9 mouse cellular contexts compared by ENCODE assay signal in genomic region chr5:113869132-113869531, GRCm38 (mm10). TPM values are rescaled to one million over a fixed set of nuclear protein-coding genes. Genes with fewer than 3 reads are reported as not detected.
A peak's percentile ranks its signal among the peaks of the same experiment; 100 is the strongest.
DNase-seq lines count a peak whose midpoint lies in the region; ATAC-seq and TF ChIP-seq lines count a peak whose summit lies in the region.
"Had no signal": no experiment of that assay in that cellular context is flagged by ENCODE, and none has a peak within 500 bp of the region (broad histone marks: within the 10 kb centered on the region; RNA-seq: fewer than 3 reads in every experiment).

No protein-coding gene starts in this region.

- peak; percentile 77; the same call in 1 of the 2 replicates for TF ChIP-seq EP300 in heart, postnatal 0 days (IDR thresholded peaks at IDR 0.05; ENCODE audit: low read depth)

- H3K4me1 ChIP-seq in forebrain, embryonic 11.5 days (replicated peaks; ENCODE audit: control insufficient read depth, insufficient read depth, low read length): peaks cover 40% of the 10 kb centered on the region
- peaks cover 58% of the 10 kb centered on the region for H3K4me1 ChIP-seq in heart, postnatal 0 days (ENCODE audit: control insufficient read depth, insufficient read depth)
- H3K4me1 ChIP-seq in midbrain, postnatal 0 days (ENCODE audit: insufficient read depth, low read length): peaks cover 30% of the 10 kb centered on the region

- no peak for ATAC-seq in forebrain, embryonic 11.5 days (replicated peaks; ENCODE audit: low FRiP score)
- ATAC-seq in heart, postnatal 0 days (ENCODE audit: insufficient read depth, low read depth): peak; percentile 55
- no peak for ATAC-seq in midbrain, postnatal 0 days (ENCODE audit: low FRiP score)
- ATAC-seq in erythroid progenitor cell, adult 5-6 weeks (replicated peaks; ENCODE audit: low FRiP score, poor library complexity, severe bottlenecking): no peak

- no peak overlapping the region for H3K4me3 ChIP-seq in forebrain, embryonic 11.5 days (ENCODE audit: low read depth, low read length)
- H3K4me3 ChIP-seq in heart, postnatal 0 days (ENCODE audit: low read depth, low read length): no peak overlapping the region
- H3K4me3 ChIP-seq in midbrain, postnatal 0 days (ENCODE audit: low read depth, low read length): no peak overlapping the region

- TF ChIP-seq CTCF in heart, postnatal 0 days (IDR thresholded peaks at IDR 0.05; ENCODE audit: low read depth): no peak
- no peak for TF ChIP-seq CTCF in midbrain, postnatal 0 days (IDR thresholded peaks at IDR 0.05)

- DNase-seq in cerebellum, postnatal 25 days: peak; percentile 58 to 69
- DNase-seq in cerebellum, adult 8-10 months: no peak
- DNase-seq in forebrain, embryonic 11.5 days (ENCODE audit: low spot score): no peak
- DNase-seq in heart, postnatal 0 days (ENCODE audit: low spot score): peak; percentile 78
- DNase-seq in kidney, postnatal 14 days: peak; percentile 90
- DNase-seq in midbrain, postnatal 0 days (ENCODE audit: low spot score): peak; percentile 74
- no peak for DNase-seq in left cerebral cortex, adult 18-20 months (ENCODE audit: low spot score in 2 of 2)

- no peak overlapping the region for H3K9ac ChIP-seq in forebrain, embryonic 11.5 days (ENCODE audit: low read length)
- no peak overlapping the region for H3K9ac ChIP-seq in heart, postnatal 0 days (replicated peaks; ENCODE audit: low read depth, low read length)
- H3K9ac ChIP-seq in midbrain, postnatal 0 days (replicated peaks; ENCODE audit: low read length, poor library complexity, severe bottlenecking): 0 out of 2 replicates have a peak overlapping the region, but pooled peaks have one; percentile 19

- H3K27ac ChIP-seq in forebrain, embryonic 11.5 days (ENCODE audit: low read depth, low read length): peak overlapping the region; percentile 4; the same call in 1 of the 2 replicates
- H3K27ac ChIP-seq in heart, postnatal 0 days (ENCODE audit: low read depth): peak overlapping the region; percentile 63
- 0 out of 2 replicates have a peak overlapping the region, but pooled peaks have one; percentile 18 for H3K27ac ChIP-seq in midbrain, postnatal 0 days (ENCODE audit: low read depth, low read length)

- H3K4me2 ChIP-seq in forebrain, embryonic 11.5 days (ENCODE audit: low read depth, low read length, severe bottlenecking): no peak overlapping the region
- no peak overlapping the region for H3K4me2 ChIP-seq in heart, postnatal 0 days (ENCODE audit: low read depth, low read length)
- no peak overlapping the region for H3K4me2 ChIP-seq in midbrain, postnatal 0 days (ENCODE audit: low read depth, low read length, poor library complexity, severe bottlenecking)

- no peaks in the 10 kb centered on the region for H3K9me3 ChIP-seq in forebrain, embryonic 11.5 days (ENCODE audit: control insufficient read depth, low read length)
- no peaks in the 10 kb centered on the region for H3K9me3 ChIP-seq in heart, postnatal 0 days (replicated peaks; ENCODE audit: control insufficient read depth, low read length)
- no peaks in the 10 kb centered on the region for H3K9me3 ChIP-seq in midbrain, postnatal 0 days (ENCODE audit: low read length)

- no peaks in the 10 kb centered on the region for H3K27me3 ChIP-seq in forebrain, embryonic 11.5 days (ENCODE audit: control insufficient read depth, insufficient read depth, low read length)
- no peaks in the 10 kb centered on the region for H3K27me3 ChIP-seq in heart, postnatal 0 days (ENCODE audit: control insufficient read depth, insufficient read depth, low read length)
- H3K27me3 ChIP-seq in midbrain, postnatal 0 days (ENCODE audit: insufficient read depth, low read length): no peaks in the 10 kb centered on the region
- H3K27me3 ChIP-seq: CH12.LX had no signal

- WGBS in forebrain, embryonic 11.5 days: 76% methylated on average over 11 of the region's 11 CpGs
- WGBS in heart, postnatal 0 days: 30% methylated on average over 11 of the region's 11 CpGs
- WGBS in midbrain, postnatal 0 days: 44% methylated on average over 11 of the region's 11 CpGs

- H3K36me3 ChIP-seq in forebrain, embryonic 11.5 days (ENCODE audit: control insufficient read depth, insufficient read depth, low read length): no peaks in the 10 kb centered on the region
- H3K36me3 ChIP-seq in heart, postnatal 0 days (replicated peaks; ENCODE audit: control insufficient read depth, insufficient read depth, low read length): peaks cover 12% of the 10 kb centered on the region
- peaks cover 8% of the 10 kb centered on the region; the same call in 1 of the 2 replicates for H3K36me3 ChIP-seq in midbrain, postnatal 0 days (ENCODE audit: insufficient read depth, low read length)

RNA-seq across cellular contexts. Expression of gene Selplg, which starts 36.7 kb away (rescaled TPM):
- polyA plus RNA-seq in forebrain, embryonic 11.5 days (2014; fragmentation: Nextera tagmentation; extraction: Ambion mirVana): 0.67 and 1.4 TPM in 2 replicates
- 1.6 and 5.0 TPM in 2 replicates for total RNA-seq in heart, postnatal 0 days (2014; rRNA removed; ENCODE audit: low replicate concordance)
- polyA plus RNA-seq in heart, postnatal 0 days (2015; fragmentation: Nextera tagmentation; extraction: Ambion mirVana): 1.2 and 1.7 TPM in 2 replicates
- 0.52 and 3.1 TPM in 2 replicates for total RNA-seq in midbrain, postnatal 0 days (2014; rRNA removed)
- 1.9 and 2.3 TPM in 2 replicates for polyA plus RNA-seq in midbrain, postnatal 0 days (2015; fragmentation: Nextera tagmentation; extraction: Ambion mirVana)
- total RNA-seq in left cerebral cortex, adult 18-20 months (2021): 10 to 100 TPM; 26.3 to 27.5 TPM
- total RNA-seq in erythroid progenitor cell, adult 5-6 weeks (2015; ENCODE audit: low replicate concordance): 81.1 and 83.0 TPM in 2 replicates
- 26.7 and 29.5 TPM in 2 replicates for total RNA-seq in erythroid progenitor cell, adult 5-6 weeks (2017; ENCODE audit: low replicate concordance)

RNA-seq across cellular contexts. Expression of gene Coro1c, which starts 39.4 kb away (rescaled TPM):
- polyA plus RNA-seq in forebrain, embryonic 11.5 days (2014; fragmentation: Nextera tagmentation; extraction: Ambion mirVana): 231 and 246 TPM in 2 replicates
- total RNA-seq in heart, postnatal 0 days (2014; rRNA removed; ENCODE audit: low replicate concordance): 78.2 and 93.4 TPM in 2 replicates
- polyA plus RNA-seq in heart, postnatal 0 days (2015; fragmentation: Nextera tagmentation; extraction: Ambion mirVana): 40.0 and 46.6 TPM in 2 replicates
- total RNA-seq in midbrain, postnatal 0 days (2014; rRNA removed): 157 and 311 TPM in 2 replicates
- polyA plus RNA-seq in midbrain, postnatal 0 days (2015; fragmentation: Nextera tagmentation; extraction: Ambion mirVana): 165 and 171 TPM in 2 replicates
- total RNA-seq in left cerebral cortex, adult 18-20 months (2021): 10 to 100 TPM; 86.7 to 88.5 TPM
- 32.7 and 52.3 TPM in 2 replicates for total RNA-seq in erythroid progenitor cell, adult 5-6 weeks (2015; ENCODE audit: low replicate concordance)
- total RNA-seq in erythroid progenitor cell, adult 5-6 weeks (2017; ENCODE audit: low replicate concordance): 43.4 and 52.9 TPM in 2 replicates

Comparison
In these comparisons a context has a peak if more than half of its experiments do, and no peak if none do; other contexts are left out.
1. DNase-seq: peak in cerebellum, postnatal 25 days (2 of 2), heart, postnatal 0 days (single experiment), kidney, postnatal 14 days (single experiment) and midbrain, postnatal 0 days (single experiment); none in cerebellum, adult 8-10 months (single experiment), forebrain, embryonic 11.5 days (single experiment) and left cerebral cortex, adult 18-20 months (0 of 2).
2. H3K27ac ChIP-seq: peak in every context shown above with its lines; median percentile 63 in heart, postnatal 0 days; 18 in midbrain, postnatal 0 days; 4 in forebrain, embryonic 11.5 days.